Mouse (Mus musculus) liver, adult 2 months (tissue): Measurements from ENCODE around the gene Gm37240.

Experiments
- CTCF ChIP-seq: fragments of 200-500 bp; IDR thresholded peaks from 2 replicates; pipeline ENCODE4 v1.5.1; 2011; ENCODE audit warnings: low read depth, low read length, control low read depth
- POLR2A ChIP-seq: fragments of 200-500 bp; IDR thresholded peaks from 2 replicates; pipeline ENCODE4 v1.6.1; 2011; ENCODE audit warnings: low read length, control low read depth; ENCODE audit not compliant: insufficient read depth; ENCODE audit errors: extremely low read depth

- TF ChIP-seq POLR2A (no peak), CTCF (no peak)
These were observed 1021.6 kb downstream of the Gm37240 start for GRCm38 (mm10) chr3:84865684-84866083.
